Mouse (Mus musculus) heart, adult 2 months (tissue): ENCODE measurements at regions not wholly inside any gene's neighbourhood (a gene's known extent, or its start where the extent isn't known, plus 50 kb on each side); places are given as distances from the start of the nearest gene placed in this dataset.

Experiments used
- DNase-seq, 2 experiments: peaks; one replicate each; pipeline ENCODE4 v3.0.0; 2021
- H3K27ac ChIP-seq: fragments of 200-600 bp; 2 replicates; pipeline ENCODE4 v1.8.1; 2022
- H3K27me3 ChIP-seq: fragments of 200-500 bp; 2 replicates; pipeline ENCODE4 v1.6.1; 2012; ENCODE audit warnings: mild to moderate bottlenecking, low read length, inconsistent platforms, mixed read lengths; ENCODE audit not compliant: control insufficient read depth, insufficient read depth
- H3K36me3 ChIP-seq: fragments of 200-500 bp; 2 replicates; pipeline ENCODE4 v1.6.1; 2012; ENCODE audit warnings: low read length, inconsistent platforms; ENCODE audit not compliant: control insufficient read depth, insufficient read depth
- H3K4me1 ChIP-seq: fragments of 200-500 bp; 2 replicates; pipeline ENCODE4 v1.6.1; 2011; ENCODE audit warnings: low read length; ENCODE audit not compliant: control insufficient read depth, insufficient read depth
- H3K4me3 ChIP-seq: fragments of 200-600 bp; 2 replicates; pipeline ENCODE4 v1.8.1; 2022
- H3K79me2 ChIP-seq: fragments of 200-500 bp; replicated peaks from 2 replicates; pipeline ENCODE4 v1.6.1; 2012; ENCODE audit warnings: mild to moderate bottlenecking, inconsistent platforms, low read length, moderate library complexity, mixed read lengths; ENCODE audit not compliant: control insufficient read depth, insufficient read depth
- H3K9ac ChIP-seq: fragments of 200-500 bp; 2 replicates; pipeline ENCODE4 v1.6.1; 2012; ENCODE audit warnings: low read depth, mild to moderate bottlenecking, control low read depth, inconsistent platforms, low read length, mixed read lengths
- CTCF ChIP-seq: fragments of 200-600 bp; IDR thresholded peaks from 2 replicates; pipeline ENCODE4 v1.8.1; 2022; ENCODE audit warnings: antibody characterized with exemption, mild to moderate bottlenecking, moderate library complexity
- EP300 ChIP-seq: fragments of 200-500 bp; IDR thresholded peaks from 2 replicates; pipeline ENCODE4 v1.6.1; 2011; ENCODE audit warnings: low read depth, low read length, control low read depth; ENCODE audit not compliant: insufficient read depth
- POLR2A ChIP-seq: fragments of 200-500 bp; IDR thresholded peaks from 2 replicates; pipeline ENCODE4 v1.6.1; 2011; ENCODE audit warnings: mild to moderate bottlenecking, low read depth, low read length, control low read depth; ENCODE audit not compliant: insufficient read depth
- WGBS: fragments of 180-500 bp; shearing (Covaris S2); methylation state at CpG from one replicate; pipeline ENCODE4 v1.1.7; 2018; 5-methylcytosine and 5-hydroxymethylcytosine counted together
- intact Hi-C: fragments of 180-260 bp; cut with DNase I; formaldehyde crosslinking; loops from one replicate; pipeline ENCODE4 v1.15.1; 2025

- no peaks in the 10 kb centered on the region for H3K36me3 ChIP-seq
- H3K79me2 ChIP-seq, result no peaks in the 10 kb centered on the region
- H3K27ac ChIP-seq, result no peak overlapping the region
- DNase-seq, result no peak
- H3K9ac ChIP-seq, result no peak overlapping the region
- no peak overlapping the region for H3K4me3 ChIP-seq
- no peaks in the 10 kb centered on the region for H3K27me3 ChIP-seq
- 49% methylated on average over 3 of the region's 3 CpGs for WGBS
- H3K4me1 ChIP-seq, result no peaks in the 10 kb centered on the region
- intact Hi-C loops, result no loop called here
- TF ChIP-seq CTCF (no peak), EP300 (no peak), POLR2A (no peak)
Observed at GRCm38 (mm10) chr3:147631151-147631550, 779.0 kb downstream of the Ttll7 start.

GRCm38 (mm10) chr3:147583697-147584315 is 731.6 kb downstream of the Ttll7 start:
- Histone ChIP-seq H3K4me1 (no peaks in the 10 kb centered on the region), H3K36me3 (no peaks in the 10 kb centered on the region), H3K4me3 (no peak overlapping the region), H3K9ac (no peak overlapping the region), H3K27ac (no peak overlapping the region), H3K27me3 (no peaks in the 10 kb centered on the region), H3K79me2 (no peaks in the 10 kb centered on the region)
- TF ChIP-seq POLR2A, result no peak
- intact Hi-C loops, result no loop called here
- no peak for DNase-seq
- 61% methylated on average over 6 of the region's 6 CpGs for WGBS

- Histone ChIP-seq H3K36me3 (no peaks in the 10 kb centered on the region), H3K27me3 (no peaks in the 10 kb centered on the region), H3K9ac (no peak overlapping the region), H3K4me1 (no peaks in the 10 kb centered on the region), H3K79me2 (no peaks in the 10 kb centered on the region), H3K27ac (no peak overlapping the region), H3K4me3 (no peak overlapping the region)
- DNase-seq, result no peak
- 58% methylated on average over 4 of the region's 4 CpGs for WGBS
- intact Hi-C loops, result no loop called here
- TF ChIP-seq EP300, result no peak
- TF ChIP-seq POLR2A, result no peak
- TF ChIP-seq CTCF, result no peak
Observed at GRCm38 (mm10) chr3:147571850-147572249, 719.7 kb downstream of the Ttll7 start.

- H3K36me3 ChIP-seq, result no peaks in the 10 kb centered on the region
- WGBS, result 51% methylated on average over 6 of the region's 6 CpGs
- H3K27me3 ChIP-seq, result no peaks in the 10 kb centered on the region
- TF ChIP-seq EP300 (no peak), CTCF (no peak), POLR2A (no peak)
- H3K27ac ChIP-seq, result no peak overlapping the region
- DNase-seq, result no peak
- intact Hi-C loops, result no loop called here
- no peaks in the 10 kb centered on the region for H3K79me2 ChIP-seq
- H3K9ac ChIP-seq, result no peak overlapping the region
- no peak overlapping the region for H3K4me3 ChIP-seq
- no peaks in the 10 kb centered on the region for H3K4me1 ChIP-seq
Observed at GRCm38 (mm10) chr3:147545329-147546006, 693.3 kb downstream of the Ttll7 start.

- Histone ChIP-seq H3K4me3 (no peak overlapping the region), H3K79me2 (no peaks in the 10 kb centered on the region), H3K27me3 (no peaks in the 10 kb centered on the region), H3K36me3 (no peaks in the 10 kb centered on the region), H3K4me1 (no peaks in the 10 kb centered on the region), H3K27ac (no peak overlapping the region), H3K9ac (no peak overlapping the region)
- TF ChIP-seq CTCF (no peak), EP300 (no peak), POLR2A (no peak)
- no peak for DNase-seq
- intact Hi-C loops, result no loop called here
- 85% methylated on average over 4 of the region's 4 CpGs for WGBS
Observed at GRCm38 (mm10) chr3:147542285-147542684, 690.1 kb downstream of the Ttll7 start.

- DNase-seq, result no peak
- no peaks in the 10 kb centered on the region for H3K36me3 ChIP-seq
- H3K4me3 ChIP-seq, result no peak overlapping the region
- H3K9ac ChIP-seq, result no peak overlapping the region
- no peaks in the 10 kb centered on the region for H3K4me1 ChIP-seq
- H3K27me3 ChIP-seq, result no peaks in the 10 kb centered on the region
- intact Hi-C loops, result no loop called here
- H3K27ac ChIP-seq, result no peak overlapping the region
- H3K79me2 ChIP-seq, result no peaks in the 10 kb centered on the region
- TF ChIP-seq CTCF, result no peak
- no peak for TF ChIP-seq EP300
- TF ChIP-seq POLR2A, result no peak
Observed at GRCm38 (mm10) chr3:147537584-147537983, 685.4 kb downstream of the Ttll7 start.

- Histone ChIP-seq H3K4me3 (no peak overlapping the region), H3K79me2 (no peaks in the 10 kb centered on the region), H3K4me1 (no peaks in the 10 kb centered on the region), H3K27me3 (no peaks in the 10 kb centered on the region), H3K36me3 (no peaks in the 10 kb centered on the region), H3K27ac (no peak overlapping the region), H3K9ac (no peak overlapping the region)
- intact Hi-C loops, result no loop called here
- DNase-seq, result no peak
- no peak for TF ChIP-seq CTCF
- TF ChIP-seq POLR2A, result no peak
- no peak for TF ChIP-seq EP300
- WGBS, result 64% methylated on average over 2 of the region's 2 CpGs
Observed at GRCm38 (mm10) chr3:147532196-147532595, 680.0 kb downstream of the Ttll7 start.
